Mouse (Mus musculus): Measurements from ENCODE around the gene Tbc1d15.
"Not testable (repeated sequence)": the region's sequence is repeated elsewhere in the genome, so short reads cannot be mapped to it uniquely, and the experiment has no call there.

Gene Tbc1d15

DNA sequence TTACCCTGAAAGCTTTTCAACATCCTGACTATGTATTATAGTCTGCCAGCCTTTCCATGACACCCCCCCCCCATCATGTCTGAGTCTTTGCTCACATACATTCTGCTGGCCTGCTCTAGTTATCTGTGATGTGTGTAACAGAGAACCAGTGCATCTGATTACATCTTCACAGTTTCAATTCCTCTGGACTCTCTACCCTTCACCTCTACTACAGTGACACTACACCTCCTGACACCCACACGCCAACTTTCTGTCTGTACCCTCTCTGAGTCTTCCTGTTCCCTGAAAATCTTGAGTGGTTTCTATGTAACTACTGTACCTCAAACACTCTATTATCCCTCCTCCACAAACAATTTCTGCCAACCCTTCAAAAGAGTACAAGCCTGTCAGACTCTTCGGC lies 5.8 kb downstream of the Tbc1d15 start:
- DNase-seq (ENCODE audit: low spot score): no peak

DNA sequence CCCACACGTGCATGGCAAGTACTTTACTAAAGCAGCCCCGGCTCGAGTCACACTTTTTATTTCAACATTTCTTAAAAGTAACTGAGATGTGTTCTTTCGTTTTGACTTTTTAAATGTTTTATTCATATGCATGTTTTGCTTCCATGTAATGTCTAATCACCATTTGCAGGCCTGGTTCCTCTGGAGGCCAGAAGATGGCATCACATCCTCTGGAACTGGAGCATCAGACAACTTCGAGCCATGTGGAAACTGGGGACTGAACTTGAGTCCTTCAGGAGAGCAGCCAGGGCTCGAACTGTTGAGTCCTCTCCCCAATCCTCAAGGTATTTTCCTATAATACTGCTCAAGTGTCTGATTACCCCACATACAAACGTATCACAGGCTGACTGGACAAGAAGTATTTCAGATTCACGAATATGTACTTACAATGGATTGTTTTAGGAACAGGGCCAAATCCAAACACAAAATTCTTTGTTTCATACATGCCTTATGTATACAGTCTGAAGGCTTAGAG lies 10.1 kb downstream of the Tbc1d15 start:
- no peak for DNase-seq (ENCODE audit: low spot score)

DNA sequence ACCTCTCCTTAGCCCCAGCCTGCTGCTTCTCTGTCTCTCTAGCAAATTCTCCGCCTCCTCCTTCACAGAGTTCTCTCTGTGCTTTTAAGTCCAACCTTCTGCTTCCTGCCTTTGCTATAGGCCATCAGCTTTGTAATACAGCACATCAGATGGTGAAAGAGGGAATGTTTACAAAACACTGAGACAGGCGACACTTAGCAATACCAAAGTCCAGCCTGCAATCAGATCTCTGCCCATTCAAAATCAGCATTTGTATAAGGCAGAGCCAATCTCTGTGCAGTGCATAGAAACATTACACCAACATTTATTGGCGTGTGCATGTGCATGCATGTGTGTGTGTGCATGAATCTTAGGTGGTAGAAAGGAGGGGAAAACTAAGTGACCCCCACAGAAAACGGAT lies 13.3 kb downstream of the Tbc1d15 start:
- DNase-seq (ENCODE audit: low spot score): no peak

GRCm38 (mm10) chr10:115236733-115237132 lies 14.5 kb downstream of the Tbc1d15 start:
- DNase-seq (ENCODE audit: low spot score): no peak

GRCm38 (mm10) chr10:115235501-115235900 lies 15.8 kb downstream of the Tbc1d15 start:
- no peak for DNase-seq (ENCODE audit: low spot score)

GRCm38 (mm10) chr10:115233798-115234197 lies 17.5 kb downstream of the Tbc1d15 start:
- no peak for DNase-seq (ENCODE audit: low spot score)

DNA sequence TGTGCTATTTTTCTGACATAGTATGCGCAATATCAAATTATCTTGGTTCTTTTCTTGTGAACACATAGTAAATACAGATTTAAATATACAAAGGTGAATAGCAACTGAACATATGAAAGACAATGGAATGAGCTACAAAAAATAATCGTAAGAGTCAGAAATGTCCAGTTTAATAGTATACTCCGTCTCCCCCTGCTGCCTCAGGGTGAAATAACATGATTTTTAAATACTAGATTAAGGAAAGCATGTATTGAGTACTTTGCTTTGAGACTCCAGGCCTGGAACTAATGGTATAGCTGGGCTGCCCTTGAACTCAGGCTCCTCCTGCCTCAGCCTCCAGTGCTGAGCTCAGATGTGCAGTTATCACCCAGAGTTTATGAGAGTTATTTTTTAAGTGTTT lies 18.8 kb downstream of the Tbc1d15 start:
- no peak for DNase-seq (ENCODE audit: low spot score)

GRCm38 (mm10) chr10:115229023-115229422 lies 22.2 kb downstream of the Tbc1d15 start:
- no peak for DNase-seq (ENCODE audit: low spot score)

DNA sequence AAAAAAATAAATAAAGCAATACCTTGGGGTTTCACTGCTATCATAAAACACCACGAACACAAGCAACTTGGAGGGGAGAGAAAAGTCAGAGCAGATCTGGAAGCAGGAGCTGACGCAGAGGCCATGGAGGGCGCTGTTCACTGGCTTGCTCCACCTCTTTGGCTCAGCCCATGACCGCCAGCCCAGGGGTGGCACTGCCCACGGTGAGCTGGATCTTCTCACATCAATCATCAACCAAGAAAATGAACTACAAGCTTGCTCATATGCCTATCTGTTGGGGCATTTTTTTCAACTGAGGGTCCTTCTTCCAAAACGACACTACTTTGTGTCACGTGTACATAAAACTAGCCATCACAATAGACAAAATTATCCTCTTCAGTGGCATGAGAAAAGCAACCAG lies 24.7 kb downstream of the Tbc1d15 start:
- DNase-seq (ENCODE audit: low spot score): no peak

DNA sequence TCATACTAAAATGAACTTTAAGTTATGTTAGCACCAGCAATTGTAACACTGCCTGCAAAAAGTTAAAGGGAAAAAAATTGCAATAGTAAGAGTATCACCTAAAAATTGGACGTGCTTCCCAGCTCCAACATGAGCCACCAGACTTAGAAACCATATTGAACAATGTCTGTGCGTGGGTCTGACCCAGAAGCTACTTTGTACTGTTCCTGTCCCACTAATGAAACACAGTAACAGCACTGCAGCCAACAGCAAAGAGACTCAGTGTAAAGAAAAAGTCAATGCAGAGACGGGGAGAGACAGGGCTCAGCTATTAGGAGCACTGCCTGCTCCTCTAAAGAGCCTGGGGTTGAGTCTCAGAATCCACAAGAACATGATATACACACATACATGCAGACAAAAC lies 27.4 kb downstream of the Tbc1d15 start:
- no peak for DNase-seq (ENCODE audit: low spot score)

- no peak for DNase-seq (ENCODE audit: low spot score)
Observed at GRCm38 (mm10) chr10:115212916-115213580, 38.2 kb downstream of the Tbc1d15 start.

DNA sequence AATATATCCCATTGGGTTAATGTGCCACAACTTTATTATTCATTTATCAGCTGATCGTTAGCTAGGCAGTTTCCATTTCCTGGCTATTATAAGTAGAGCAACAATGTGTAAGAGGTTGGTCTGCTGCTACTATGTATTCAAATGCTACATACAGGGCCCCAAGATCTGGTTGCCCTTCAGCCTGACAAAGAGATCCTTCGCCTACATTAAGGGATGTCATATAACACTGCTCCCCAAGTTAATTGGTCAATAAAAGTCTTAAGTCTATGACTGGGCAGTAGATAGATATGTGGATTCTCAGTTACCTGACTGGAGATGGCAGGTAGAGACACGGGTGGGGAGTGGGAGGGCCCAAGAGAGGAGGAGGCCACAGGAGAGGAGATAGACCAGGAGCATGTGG lies 45.4 kb downstream of the Tbc1d15 start:
- DNase-seq (ENCODE audit: low spot score): no peak

GRCm38 (mm10) chr10:115205284-115205683 lies 46.0 kb downstream of the Tbc1d15 start:
- DNase-seq (ENCODE audit: low spot score): no peak

GRCm38 (mm10) chr10:115191214-115191613 lies 60.1 kb downstream of the Tbc1d15 start:
- no peak for DNase-seq (ENCODE audit: low spot score)

DNA sequence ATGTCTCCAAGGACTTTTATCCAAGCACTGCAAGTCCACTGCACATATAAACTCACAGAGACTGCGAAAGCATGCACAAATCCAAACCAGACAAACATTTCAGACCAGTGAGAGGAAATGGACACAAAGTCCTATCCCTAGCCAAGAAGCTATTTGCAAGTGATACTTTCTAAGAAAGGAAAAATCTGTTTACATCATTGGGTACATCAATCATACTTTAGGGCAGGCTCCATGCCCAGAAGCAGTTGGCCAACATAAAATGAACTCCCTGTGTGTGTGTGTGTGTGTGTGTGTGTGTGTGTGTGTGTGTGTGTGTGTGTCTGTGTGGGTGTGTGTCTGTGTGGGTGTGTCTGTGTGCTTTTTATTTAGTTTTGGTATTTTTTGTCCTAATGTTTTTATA lies 63.9 kb downstream of the Tbc1d15 start:
- no peak for DNase-seq (ENCODE audit: low spot score)

- DNase-seq (ENCODE audit: low spot score): peak; percentile 66
Observed at GRCm38 (mm10) chr10:115184697-115185096, 66.6 kb downstream of the Tbc1d15 start, which contains the start of gene Tph2. TSS of gene Tph2 (minus strand) at chr10:115185022.

- DNase-seq (ENCODE audit: low spot score): no peak
Observed at GRCm38 (mm10) chr10:115181034-115181433, 70.2 kb downstream of the Tbc1d15 start.

DNA sequence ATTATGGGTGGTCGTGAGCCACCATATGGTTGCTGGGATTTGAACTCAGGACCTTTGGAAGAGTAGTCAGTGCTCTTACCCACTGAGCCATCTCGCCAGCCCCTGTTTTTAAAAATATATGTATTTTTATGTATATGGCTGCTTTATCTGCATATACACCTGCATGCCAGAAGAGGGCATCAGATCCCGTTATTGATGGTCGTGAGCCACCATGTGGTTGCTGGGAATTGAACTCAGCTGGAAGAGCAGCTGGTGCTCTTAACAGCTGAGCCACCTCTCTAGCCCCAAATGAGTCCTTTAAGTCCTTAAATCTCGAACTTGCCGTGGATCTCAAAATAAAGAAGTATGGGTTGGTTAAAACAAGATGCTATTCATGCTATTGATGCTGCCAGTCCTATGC lies 73.2 kb downstream of the Tbc1d15 start:
- DNase-seq (ENCODE audit: low spot score): not testable (repeated sequence)

- DNase-seq (ENCODE audit: low spot score): no peak
Observed at GRCm38 (mm10) chr10:115175591-115175991, 75.7 kb downstream of the Tbc1d15 start.

- no peak for DNase-seq (ENCODE audit: low spot score)
Observed at GRCm38 (mm10) chr10:115173336-115173735, 77.9 kb downstream of the Tbc1d15 start.

DNA sequence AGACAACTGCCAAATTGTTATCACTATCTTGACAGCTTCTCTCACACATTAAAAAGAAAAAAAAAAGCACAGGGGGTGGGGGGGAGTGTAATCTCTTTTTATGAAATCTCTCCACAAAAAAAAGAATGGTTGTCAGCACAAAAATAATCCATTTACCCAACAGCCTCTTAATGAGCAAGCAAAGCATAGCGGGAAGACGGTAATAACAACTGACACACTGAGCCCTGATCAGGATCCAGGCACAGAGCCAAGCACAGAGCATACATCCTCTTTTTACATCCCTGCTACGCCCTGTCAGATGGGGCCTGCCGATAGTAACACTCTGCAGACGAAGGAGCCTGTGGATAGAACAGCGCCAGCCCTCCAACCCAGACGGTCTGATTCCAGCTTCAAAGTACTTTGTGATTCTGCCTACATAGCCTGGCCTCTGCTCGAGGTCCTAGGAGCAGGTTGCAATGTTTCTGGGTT lies 79.9 kb downstream of the Tbc1d15 start:
- no peak for DNase-seq (ENCODE audit: low spot score)

DNA sequence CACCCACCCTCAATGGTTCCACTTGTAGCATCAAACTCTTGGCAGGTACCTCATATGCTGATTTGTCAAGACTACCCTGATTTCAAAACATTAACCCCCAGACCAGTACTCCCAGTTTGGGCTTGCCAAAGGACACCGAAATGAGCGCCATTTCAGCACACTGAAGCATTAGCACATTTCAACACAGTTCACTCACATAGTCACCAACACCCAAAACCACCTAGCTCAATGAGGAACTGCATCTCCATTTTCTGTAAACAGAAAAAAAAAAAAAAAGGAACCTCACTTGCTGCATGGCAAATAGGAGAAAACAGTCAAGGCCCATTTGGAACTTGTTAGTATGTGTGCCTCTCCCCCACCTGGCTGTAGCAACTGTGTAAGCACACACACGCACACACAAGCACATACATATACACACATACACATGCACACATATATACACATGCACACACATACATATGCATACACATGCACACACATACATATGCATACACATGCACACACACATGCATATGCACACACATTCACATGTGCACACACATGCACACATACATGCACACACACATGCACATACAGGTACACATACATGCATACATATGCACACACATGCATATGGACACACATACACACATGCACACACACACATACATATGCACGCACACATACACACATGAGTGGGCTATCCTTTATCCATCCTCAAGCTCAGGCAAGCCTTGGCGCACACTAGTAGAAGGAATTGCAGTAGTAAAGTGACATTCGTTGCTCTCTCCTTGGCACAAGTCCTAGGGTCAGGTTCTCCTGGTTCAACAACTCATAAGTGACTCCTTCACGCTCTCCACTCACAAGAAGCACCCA lies 80.5 kb downstream of the Tbc1d15 start:
- no peak for DNase-seq (ENCODE audit: low spot score)

DNA sequence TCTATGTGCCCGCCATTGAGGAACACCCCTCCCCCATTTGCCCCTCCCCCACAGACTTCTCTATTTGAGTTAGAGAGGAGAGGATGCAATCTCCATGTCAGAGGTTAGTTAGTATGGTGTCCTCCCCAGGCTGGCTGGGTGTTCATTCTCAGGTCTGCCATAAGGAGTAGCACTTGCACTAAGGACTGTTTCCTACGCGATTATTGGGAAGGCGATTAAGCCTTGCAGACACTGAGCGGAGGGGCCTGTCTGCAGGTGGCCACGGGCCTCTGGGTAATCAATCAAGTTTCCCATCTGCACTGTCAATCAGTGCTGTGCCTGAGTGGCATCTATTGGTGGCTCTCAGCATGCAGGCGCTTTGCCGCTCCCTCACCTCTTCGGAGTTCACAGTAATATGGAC lies 81.9 kb downstream of the Tbc1d15 start:
- no peak for DNase-seq (ENCODE audit: low spot score)
